Mouse (Mus musculus): ENCODE results near the gene Zfp932.
"Not testable (repeated sequence)": the region's sequence is repeated elsewhere in the genome, so short reads cannot be mapped to it uniquely, and the experiment has no call there.

Gene Zfp932

DNA sequence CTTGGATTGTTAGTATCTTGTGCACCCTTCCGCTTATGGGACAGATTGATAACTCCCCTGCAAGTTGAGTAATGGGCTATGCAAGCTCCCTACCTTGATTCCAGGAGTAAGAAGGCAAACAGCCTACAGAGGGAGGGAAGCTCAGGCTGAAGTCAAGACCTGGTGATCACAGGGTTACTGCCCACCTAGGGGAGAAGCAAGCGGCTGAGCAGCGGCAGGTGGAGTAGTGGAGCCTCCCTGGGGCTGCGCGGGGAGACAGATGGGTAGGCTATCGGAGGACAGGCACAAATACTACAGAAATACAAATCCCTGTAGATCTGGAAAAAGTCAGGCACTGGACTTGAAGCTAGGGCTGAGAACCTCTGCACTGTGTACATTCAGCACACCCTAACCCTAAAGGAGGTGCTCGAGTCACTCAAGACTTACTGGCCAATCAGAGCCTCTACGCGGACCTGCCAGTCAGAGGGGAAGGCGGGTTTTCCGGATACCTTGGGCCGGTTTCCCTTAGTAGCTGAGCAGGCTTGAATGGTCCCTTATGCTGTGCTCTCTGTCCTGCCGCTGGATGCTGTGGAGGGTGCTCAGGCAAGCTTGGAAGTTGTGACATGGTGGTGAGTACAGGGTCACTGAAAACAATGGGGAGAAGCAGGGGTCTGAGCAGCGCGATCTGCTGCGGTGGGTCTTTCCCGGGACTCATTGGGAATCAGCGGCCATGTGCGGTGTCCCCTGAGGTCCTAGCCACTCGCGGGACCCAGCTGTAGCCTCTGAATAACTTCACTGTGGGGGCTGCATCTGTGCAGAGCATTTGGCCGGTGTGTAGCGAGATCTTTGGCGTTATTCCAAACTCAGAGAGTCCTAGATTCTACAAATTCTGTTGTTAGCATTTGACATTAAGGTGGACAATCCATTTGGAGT is at the start of gene Zfp932:
Gene Zfp932, plus strand, starts transcription at position 496 of the 912 bp plus-strand sequence.
- DNase-seq: peak; percentile 80

DNA sequence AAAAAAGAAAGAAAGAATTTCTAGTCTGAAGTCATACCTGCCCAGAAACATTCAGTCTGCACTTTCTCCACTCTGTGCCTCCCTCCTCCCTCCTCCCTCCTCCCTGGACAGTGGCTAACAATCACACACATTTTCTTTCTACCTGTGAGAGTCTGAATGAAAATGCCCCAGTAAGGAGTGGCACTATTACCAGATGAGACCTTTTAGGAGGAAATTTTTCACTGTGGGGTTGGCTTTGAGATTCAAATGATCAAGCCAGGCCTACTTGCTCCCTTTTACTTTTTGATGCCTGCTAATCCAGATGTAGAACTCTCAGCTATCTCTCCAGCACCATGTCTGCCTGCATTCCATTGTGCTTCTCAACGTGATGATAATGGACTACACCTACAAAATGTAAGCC is 46.0 kb upstream of the Zfp932 start:
- no peak for DNase-seq

DNA sequence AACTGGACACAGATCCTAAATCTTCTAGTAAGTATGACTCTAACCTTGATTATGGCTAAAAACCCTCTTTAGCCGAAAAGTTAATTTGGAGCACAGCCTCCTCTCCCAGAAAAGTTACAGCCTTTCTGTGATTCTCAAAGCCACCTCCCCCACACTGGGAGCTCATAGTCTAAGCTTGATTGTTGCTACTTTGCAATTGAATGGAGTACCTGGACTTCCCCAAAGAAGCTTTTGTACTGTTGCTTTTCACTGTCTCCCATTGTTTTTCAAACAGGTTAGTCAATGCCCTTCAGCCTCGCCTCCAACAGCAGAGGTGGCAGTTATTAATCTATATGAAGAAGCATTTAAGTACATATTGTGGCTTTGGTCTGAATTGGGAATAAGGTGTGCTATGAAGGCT is 15.6 kb upstream of the Zfp932 start:
- DNase-seq: not testable (repeated sequence)

DNA sequence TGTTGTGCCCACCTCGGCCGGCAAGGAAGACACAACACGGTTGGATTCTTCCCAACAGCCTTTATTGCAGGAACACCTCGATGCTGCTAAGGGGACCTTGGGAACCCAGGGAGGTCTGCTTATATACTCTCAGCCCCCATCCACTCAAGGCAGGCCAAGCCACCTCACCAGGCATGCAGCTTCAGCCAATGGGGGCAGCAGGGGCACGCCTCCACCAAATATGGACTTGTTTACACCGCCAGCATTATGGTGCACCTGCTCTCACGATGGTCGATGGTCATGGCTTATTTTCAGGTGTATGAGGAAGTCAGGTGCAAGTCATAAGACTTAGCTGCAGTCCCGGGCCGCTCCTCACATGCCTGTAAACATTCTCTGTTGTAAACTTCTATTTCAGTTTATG is 860 bp upstream of the Zfp932 start:
- DNase-seq: not testable (repeated sequence)

DNA sequence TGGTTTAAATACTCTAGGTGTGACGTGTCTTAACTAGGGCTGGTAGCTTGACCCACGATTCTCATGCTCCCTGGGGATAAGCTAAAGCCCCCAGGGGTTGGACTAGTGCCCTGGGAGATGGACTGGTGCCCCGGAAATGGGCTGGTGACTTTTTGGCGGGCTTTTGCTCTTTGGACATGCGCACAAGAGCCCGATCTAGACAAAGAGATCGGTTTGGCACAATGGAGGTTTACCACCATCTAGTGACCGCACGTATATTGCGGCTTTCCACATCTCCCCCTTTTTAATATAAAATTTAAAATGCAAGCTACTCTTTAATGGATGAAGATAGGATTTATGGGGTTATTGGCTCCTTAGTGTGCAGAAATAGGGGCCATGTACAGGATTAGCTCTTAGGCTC is 19.5 kb downstream of the Zfp932 start:
- DNase-seq: not testable (repeated sequence)

DNA sequence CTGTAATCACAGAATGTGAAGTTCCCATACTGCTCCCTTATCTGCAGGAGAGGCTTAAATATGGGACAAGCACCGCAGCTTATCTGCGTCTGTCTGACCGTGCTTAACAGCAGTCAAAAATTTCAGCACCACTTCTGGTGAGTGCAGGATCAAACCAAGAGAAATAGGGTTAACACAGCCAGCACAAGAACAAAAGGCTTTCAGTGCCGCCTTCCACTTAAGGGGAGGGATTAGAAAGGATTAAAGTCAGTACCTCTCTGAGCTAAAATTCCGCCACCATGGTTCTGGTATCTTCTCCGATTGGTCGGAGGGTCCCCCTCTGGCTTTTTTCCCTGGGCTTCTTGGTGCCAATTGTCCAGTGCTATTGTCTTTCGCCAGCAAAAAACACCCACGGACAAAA is 27.0 kb downstream of the Zfp932 start:
- DNase-seq: no peak

DNA sequence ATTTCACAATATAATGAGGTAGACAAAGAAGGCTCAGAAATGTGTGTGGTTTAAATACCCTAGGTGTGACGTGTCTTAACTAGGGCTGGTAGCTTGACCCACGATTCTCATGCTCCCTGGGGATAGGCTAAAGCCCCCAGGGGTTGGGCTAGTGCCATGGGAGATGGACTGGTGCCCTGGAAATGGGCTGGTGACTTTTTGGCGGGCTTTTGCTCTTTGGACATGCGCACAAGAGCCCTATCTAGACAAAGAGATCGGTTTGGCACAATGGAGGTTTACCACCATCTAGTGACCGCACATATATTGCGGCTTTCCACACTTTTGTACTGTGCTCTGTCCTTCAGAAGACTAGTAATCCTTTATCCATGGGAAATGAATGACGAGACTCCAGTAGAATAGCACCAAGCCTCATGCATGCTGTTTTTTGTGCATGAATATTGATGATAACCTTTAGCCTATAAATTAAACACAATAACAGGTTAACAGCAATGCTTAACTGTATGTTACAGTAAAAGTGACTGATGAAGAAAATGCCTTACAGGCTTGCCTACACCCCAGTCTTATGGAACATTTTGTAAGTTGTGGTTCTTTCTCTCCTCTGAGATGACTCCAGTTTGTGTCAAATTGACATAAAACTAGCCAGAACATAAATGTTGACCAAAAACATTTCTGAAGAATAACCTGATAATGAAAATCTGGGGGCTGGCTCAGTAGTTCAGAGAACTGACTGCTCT is 27.5 kb downstream of the Zfp932 start:
- DNase-seq: peak; percentile 11

DNA sequence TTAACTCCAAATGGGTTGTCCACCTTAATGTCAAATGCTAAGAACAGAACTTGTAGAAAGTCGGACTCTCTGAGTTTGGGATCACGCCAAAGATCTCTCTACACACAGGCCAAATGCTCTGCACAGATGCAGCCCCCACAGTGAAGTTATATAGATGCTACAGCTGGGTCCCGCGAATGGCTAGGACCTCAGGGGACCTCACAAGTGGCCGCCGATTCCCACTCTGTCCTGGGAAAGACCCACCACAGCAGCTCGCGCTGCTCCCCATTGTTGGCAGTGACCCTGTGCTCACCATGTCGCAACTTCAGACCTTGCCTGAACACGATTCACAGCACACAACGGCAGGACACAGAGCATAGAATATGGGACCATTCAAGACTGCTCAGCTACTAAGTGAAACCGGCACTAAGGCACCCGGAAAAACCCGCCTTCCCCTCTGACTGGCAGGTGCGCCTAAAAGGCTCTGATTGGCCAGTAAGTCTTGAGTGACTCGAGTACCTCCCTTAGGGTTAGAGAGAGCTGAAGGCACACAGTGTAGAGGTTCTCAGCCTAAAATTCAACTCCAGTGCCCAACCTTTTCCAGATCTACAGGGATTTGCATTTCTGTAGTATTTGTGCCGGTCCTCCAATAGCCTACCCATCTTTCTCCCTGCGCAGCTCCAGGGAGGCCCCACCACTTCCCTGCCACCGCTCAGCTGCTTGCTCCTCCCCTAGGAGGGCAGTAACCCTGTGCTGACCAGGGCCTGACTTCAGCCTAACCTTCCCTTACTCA is 61.5 kb downstream of the Zfp932 start:
- peak; percentile 85 for DNase-seq

All from right cerebral cortex, postnatal 25 days (tissue).